Mouse (Mus musculus): ENCODE measurements around the gene Kcnn4. TPM values are rescaled to one million over a fixed set of nuclear protein-coding genes. Genes with fewer than 3 reads are reported as not detected.
A peak's percentile ranks its signal among the peaks of the same experiment; 100 is the strongest.

Kcnn4 gene
- polyA plus RNA-seq, 1 experiment, result 429 TPM

GRCm38 (mm10) chr7:24379934-24380333 lies 9.9 kb downstream of the Kcnn4 start:
- 8% methylated on average over 7 of the region's 7 CpGs for WGBS
- DNase-seq, result peak; percentile 85
- Histone ChIP-seq H3K27ac (ENCODE audit: control insufficient read depth, insufficient read depth, low read length) (peak overlapping the region; percentile 98), H3K27me3 (ENCODE audit: control insufficient read depth, insufficient read depth, low read length) (no peaks in the 10 kb centered on the region), H3K4me1 (replicated peaks; ENCODE audit: control insufficient read depth, insufficient read depth, low read length) (peaks cover 74% of the 10 kb centered on the region), H3K36me3 (ENCODE audit: control insufficient read depth, insufficient read depth, low read length) (peaks cover 66% of the 10 kb centered on the region), H3K4me3 (ENCODE audit: control insufficient read depth, insufficient read depth, low read length) (0 out of 2 replicates have a peak overlapping the region, but pooled peaks have one; percentile 2)
- TF ChIP-seq CTCF (IDR thresholded peaks at IDR 0.05; ENCODE audit: borderline replicate concordance, control insufficient read depth, extremely low read depth, insufficient read depth, low read length, poor library complexity) (no peak), POLR2A (IDR thresholded peaks at IDR 0.05; ENCODE audit: control insufficient read depth, extremely low read depth, insufficient read depth, low read length, poor library complexity) (no peak)

- Histone ChIP-seq H3K27ac (ENCODE audit: control insufficient read depth, insufficient read depth, low read length) (peak overlapping the region; percentile 98), H3K4me1 (replicated peaks; ENCODE audit: control insufficient read depth, insufficient read depth, low read length) (peaks cover 74% of the 10 kb centered on the region), H3K4me3 (ENCODE audit: control insufficient read depth, insufficient read depth, low read length) (0 out of 2 replicates have a peak overlapping the region, but pooled peaks have one; percentile 2), H3K27me3 (ENCODE audit: control insufficient read depth, insufficient read depth, low read length) (no peaks in the 10 kb centered on the region), H3K36me3 (ENCODE audit: control insufficient read depth, insufficient read depth, low read length) (peaks cover 71% of the 10 kb centered on the region)
- no peak for DNase-seq
- no peak for TF ChIP-seq CTCF (IDR thresholded peaks at IDR 0.05; ENCODE audit: borderline replicate concordance, control insufficient read depth, extremely low read depth, insufficient read depth, low read length, poor library complexity)
- TF ChIP-seq POLR2A (IDR thresholded peaks at IDR 0.05; ENCODE audit: control insufficient read depth, extremely low read depth, insufficient read depth, low read length, poor library complexity), result no peak
- 29% methylated on average over 2 of the region's 2 CpGs for WGBS
These were observed 10.3 kb downstream of the Kcnn4 start for GRCm38 (mm10) chr7:24380370-24380769.

- Histone ChIP-seq H3K27me3 (ENCODE audit: control insufficient read depth, insufficient read depth, low read length) (no peaks in the 10 kb centered on the region), H3K4me3 (ENCODE audit: control insufficient read depth, insufficient read depth, low read length) (no peak overlapping the region), H3K4me1 (replicated peaks; ENCODE audit: control insufficient read depth, insufficient read depth, low read length) (peaks cover 57% of the 10 kb centered on the region), H3K27ac (ENCODE audit: control insufficient read depth, insufficient read depth, low read length) (peak overlapping the region; percentile 32; the same call in 1 of the 2 replicates), H3K36me3 (ENCODE audit: control insufficient read depth, insufficient read depth, low read length) (peaks cover 67% of the 10 kb centered on the region)
- no peak for DNase-seq
- TF ChIP-seq POLR2A (IDR thresholded peaks at IDR 0.05; ENCODE audit: control insufficient read depth, extremely low read depth, insufficient read depth, low read length, poor library complexity), result no peak
- WGBS, result 53% methylated on average over 16 of the region's 16 CpGs
These were observed 12.8 kb downstream of the Kcnn4 start for GRCm38 (mm10) chr7:24382730-24383372.

- Histone ChIP-seq H3K4me1 (replicated peaks; ENCODE audit: control insufficient read depth, insufficient read depth, low read length) (peaks cover 46% of the 10 kb centered on the region), H3K27ac (ENCODE audit: control insufficient read depth, insufficient read depth, low read length) (peak overlapping the region; percentile 32; the same call in 1 of the 2 replicates), H3K36me3 (ENCODE audit: control insufficient read depth, insufficient read depth, low read length) (peaks cover 59% of the 10 kb centered on the region), H3K27me3 (ENCODE audit: control insufficient read depth, insufficient read depth, low read length) (no peaks in the 10 kb centered on the region), H3K4me3 (ENCODE audit: control insufficient read depth, insufficient read depth, low read length) (no peak overlapping the region)
- no peak for TF ChIP-seq CTCF (IDR thresholded peaks at IDR 0.05; ENCODE audit: borderline replicate concordance, control insufficient read depth, extremely low read depth, insufficient read depth, low read length, poor library complexity)
- no peak for TF ChIP-seq POLR2A (IDR thresholded peaks at IDR 0.05; ENCODE audit: control insufficient read depth, extremely low read depth, insufficient read depth, low read length, poor library complexity)
- WGBS, result 89% methylated on average over 6 of the region's 6 CpGs
- no peak for DNase-seq
These were observed 14.0 kb downstream of the Kcnn4 start for GRCm38 (mm10) chr7:24384070-24384469.

GRCm38 (mm10) chr7:24384827-24385226 lies 14.8 kb downstream of the Kcnn4 start:
- H3K4me3 ChIP-seq (ENCODE audit: control insufficient read depth, insufficient read depth, low read length), result no peak overlapping the region
- WGBS, result 24% methylated on average over 11 of the region's 11 CpGs
- DNase-seq, result peak; percentile 85
- H3K36me3 ChIP-seq (ENCODE audit: control insufficient read depth, insufficient read depth, low read length), result peaks cover 53% of the 10 kb centered on the region
- H3K27ac ChIP-seq (ENCODE audit: control insufficient read depth, insufficient read depth, low read length), result no peak overlapping the region
- peaks cover 39% of the 10 kb centered on the region for H3K4me1 ChIP-seq (replicated peaks; ENCODE audit: control insufficient read depth, insufficient read depth, low read length)
- TF ChIP-seq POLR2A (IDR thresholded peaks at IDR 0.05; ENCODE audit: control insufficient read depth, extremely low read depth, insufficient read depth, low read length, poor library complexity) (no peak), CTCF (IDR thresholded peaks at IDR 0.05; ENCODE audit: borderline replicate concordance, control insufficient read depth, extremely low read depth, insufficient read depth, low read length, poor library complexity) (peak; percentile 87; the same call in 1 of the 2 replicates)
- no peaks in the 10 kb centered on the region for H3K27me3 ChIP-seq (ENCODE audit: control insufficient read depth, insufficient read depth, low read length)

GRCm38 (mm10) chr7:24387059-24387556 lies 17.0 kb downstream of the Kcnn4 start:
- H3K27me3 ChIP-seq (ENCODE audit: control insufficient read depth, insufficient read depth, low read length), result no peaks in the 10 kb centered on the region
- 56% methylated on average over 10 of the region's 10 CpGs for WGBS
- H3K4me1 ChIP-seq (replicated peaks; ENCODE audit: control insufficient read depth, insufficient read depth, low read length), result peaks cover 20% of the 10 kb centered on the region
- H3K4me3 ChIP-seq (ENCODE audit: control insufficient read depth, insufficient read depth, low read length), result no peak overlapping the region
- DNase-seq, result no peak
- TF ChIP-seq CTCF (IDR thresholded peaks at IDR 0.05; ENCODE audit: borderline replicate concordance, control insufficient read depth, extremely low read depth, insufficient read depth, low read length, poor library complexity), result no peak
- H3K27ac ChIP-seq (ENCODE audit: control insufficient read depth, insufficient read depth, low read length), result no peak overlapping the region
- peaks cover 33% of the 10 kb centered on the region for H3K36me3 ChIP-seq (ENCODE audit: control insufficient read depth, insufficient read depth, low read length)
